Mouse (Mus musculus): ENCODE results near the gene Rsl24d1. TPM values are rescaled to one million over a fixed set of nuclear protein-coding genes. Genes with fewer than 3 reads are reported as not detected.
"Not testable (repeated sequence)": the region's sequence is repeated elsewhere in the genome, so short reads cannot be mapped to it uniquely, and the experiment has no call there.

The Rsl24d1 gene
- polyA plus RNA-seq, 1 experiment from 2014 or later, result 98.4 TPM

GRCm38 (mm10) chr9:73103880-73104198 is 9.4 kb upstream of the Rsl24d1 start:
- Histone ChIP-seq H3K4me1 (peaks cover 8% of the 10 kb centered on the region), H3K4me3 (peak overlapping the region; percentile 47), H3K36me3 (no peaks in the 10 kb centered on the region), H3K9ac (0 out of 2 replicates have a peak overlapping the region, but pooled peaks have one; percentile 48), H3K27ac (no peak overlapping the region), H3K27me3 (peaks cover 19% of the 10 kb centered on the region), H3K4me2 (peak overlapping the region; percentile 93), H3K9me3 (no peaks in the 10 kb centered on the region)
- 21% methylated on average over 5 of the region's 5 CpGs for WGBS
- ATAC-seq (ENCODE audit: borderline replicate concordance, extremely low read depth, low FRiP score, low TSS enrichment), result peak; percentile 47; the same call in 1 of the 2 replicates

GRCm38 (mm10) chr9:73105141-73105540 is 8.1 kb upstream of the Rsl24d1 start:
- H3K4me1 ChIP-seq, result peaks cover 8% of the 10 kb centered on the region
- 72% methylated on average over 1 of the region's 1 CpGs for whole genome bisulfite sequencing
- ATAC-seq (ENCODE audit: borderline replicate concordance, extremely low read depth, low FRiP score, low TSS enrichment), result no peak
- no peak overlapping the region for H3K27ac ChIP-seq
- H3K36me3 ChIP-seq, result no peaks in the 10 kb centered on the region
- H3K9me3 ChIP-seq, result no peaks in the 10 kb centered on the region
- peaks cover 19% of the 10 kb centered on the region for H3K27me3 ChIP-seq
- no peak overlapping the region for H3K4me2 ChIP-seq
- H3K4me3 ChIP-seq, result no peak overlapping the region
- H3K9ac ChIP-seq, result no peak overlapping the region

GRCm38 (mm10) chr9:73105771-73106170 is 7.5 kb upstream of the Rsl24d1 start:
- Histone ChIP-seq H3K4me1 (peaks cover 8% of the 10 kb centered on the region), H3K9me3 (no peaks in the 10 kb centered on the region), H3K36me3 (no peaks in the 10 kb centered on the region), H3K4me2 (no peak overlapping the region), H3K4me3 (no peak overlapping the region), H3K9ac (no peak overlapping the region), H3K27ac (no peak overlapping the region), H3K27me3 (peaks cover 19% of the 10 kb centered on the region)
- ATAC-seq (ENCODE audit: borderline replicate concordance, extremely low read depth, low FRiP score, low TSS enrichment), result no peak

GRCm38 (mm10) chr9:73116704-73117103 is 3.5 kb downstream of the Rsl24d1 start:
- H3K9me3 ChIP-seq; H3K9ac ChIP-seq; H3K27ac ChIP-seq; H3K27me3 ChIP-seq; ATAC-seq (ENCODE audit: borderline replicate concordance, extremely low read depth, low FRiP score, low TSS enrichment); H3K4me3 ChIP-seq; H3K4me1 ChIP-seq; H3K4me2 ChIP-seq: not testable (repeated sequence)
- H3K36me3 ChIP-seq, result peaks cover 46% of the 10 kb centered on the region
- 86% methylated on average over 5 of the region's 6 CpGs for WGBS

GRCm38 (mm10) chr9:73118012-73118411 is 4.8 kb downstream of the Rsl24d1 start:
- Histone ChIP-seq H3K27ac (no peak overlapping the region), H3K27me3 (no peaks in the 10 kb centered on the region), H3K4me2 (no peak overlapping the region), H3K9me3 (no peaks in the 10 kb centered on the region), H3K9ac (no peak overlapping the region), H3K36me3 (peaks cover 52% of the 10 kb centered on the region), H3K4me3 (no peak overlapping the region), H3K4me1 (peaks cover 7% of the 10 kb centered on the region)
- no peak for ATAC-seq (ENCODE audit: borderline replicate concordance, extremely low read depth, low FRiP score, low TSS enrichment)
- WGBS, result 80% methylated on average over 4 of the region's 4 CpGs

GRCm38 (mm10) chr9:73121735-73122134 is 8.5 kb downstream of the Rsl24d1 start:
- no peak overlapping the region for H3K9ac ChIP-seq
- H3K36me3 ChIP-seq, result peaks cover 76% of the 10 kb centered on the region
- H3K4me1 ChIP-seq, result no peaks in the 10 kb centered on the region
- H3K4me2 ChIP-seq, result no peak overlapping the region
- WGBS, result 75% methylated on average over 8 of the region's 8 CpGs
- no peak overlapping the region for H3K4me3 ChIP-seq
- H3K9me3 ChIP-seq, result no peaks in the 10 kb centered on the region
- H3K27ac ChIP-seq, result no peak overlapping the region
- no peak for ATAC-seq (ENCODE audit: borderline replicate concordance, extremely low read depth, low FRiP score, low TSS enrichment)
- no peaks in the 10 kb centered on the region for H3K27me3 ChIP-seq

- H3K4me2 ChIP-seq, result no peak overlapping the region
- H3K9me3 ChIP-seq, result no peaks in the 10 kb centered on the region
- no peak for ATAC-seq (ENCODE audit: borderline replicate concordance, extremely low read depth, low FRiP score, low TSS enrichment)
- no peaks in the 10 kb centered on the region for H3K4me1 ChIP-seq
- H3K36me3 ChIP-seq, result peaks cover 78% of the 10 kb centered on the region
- H3K9ac ChIP-seq, result no peak overlapping the region
- no peak overlapping the region for H3K27ac ChIP-seq
- no peaks in the 10 kb centered on the region for H3K27me3 ChIP-seq
- 88% methylated on average over 8 of the region's 8 CpGs for WGBS
- no peak overlapping the region for H3K4me3 ChIP-seq
Measured at GRCm38 (mm10) chr9:73125043-73125570, 11.9 kb downstream of the Rsl24d1 start.

GRCm38 (mm10) chr9:73127457-73127856 is 14.2 kb downstream of the Rsl24d1 start:
- Histone ChIP-seq H3K4me2 (no peak overlapping the region), H3K9ac (no peak overlapping the region), H3K27me3 (no peaks in the 10 kb centered on the region), H3K36me3 (peaks cover 55% of the 10 kb centered on the region), H3K4me3 (no peak overlapping the region), H3K9me3 (no peaks in the 10 kb centered on the region), H3K4me1 (no peaks in the 10 kb centered on the region), H3K27ac (no peak overlapping the region)
- WGBS, result 72% methylated on average over 2 of the region's 2 CpGs
- no peak for ATAC-seq (ENCODE audit: borderline replicate concordance, extremely low read depth, low FRiP score, low TSS enrichment)

- ATAC-seq (ENCODE audit: borderline replicate concordance, extremely low read depth, low FRiP score, low TSS enrichment), result no peak
- no peaks in the 10 kb centered on the region for H3K4me1 ChIP-seq
- H3K9ac ChIP-seq, result no peak overlapping the region
- no peak overlapping the region for H3K4me2 ChIP-seq
- WGBS, result 73% methylated on average over 8 of the region's 8 CpGs
- H3K27me3 ChIP-seq, result no peaks in the 10 kb centered on the region
- no peak overlapping the region for H3K27ac ChIP-seq
- no peak overlapping the region for H3K4me3 ChIP-seq
- H3K36me3 ChIP-seq, result peaks cover 41% of the 10 kb centered on the region
- H3K9me3 ChIP-seq, result no peaks in the 10 kb centered on the region
Measured at GRCm38 (mm10) chr9:73129875-73130274, 16.6 kb downstream of the Rsl24d1 start.

GRCm38 (mm10) chr9:73130529-73130928 is 17.3 kb downstream of the Rsl24d1 start:
- H3K27me3 ChIP-seq, result no peaks in the 10 kb centered on the region
- H3K4me2 ChIP-seq, result no peak overlapping the region
- WGBS, result 61% methylated on average over 4 of the region's 4 CpGs
- H3K36me3 ChIP-seq, result peaks cover 34% of the 10 kb centered on the region
- H3K9me3 ChIP-seq, result no peaks in the 10 kb centered on the region
- no peak for ATAC-seq (ENCODE audit: borderline replicate concordance, extremely low read depth, low FRiP score, low TSS enrichment)
- no peak overlapping the region for H3K27ac ChIP-seq
- H3K4me1 ChIP-seq, result no peaks in the 10 kb centered on the region
- H3K9ac ChIP-seq, result no peak overlapping the region
- H3K4me3 ChIP-seq, result no peak overlapping the region

- Histone ChIP-seq H3K4me2 (no peak overlapping the region), H3K27ac (no peak overlapping the region), H3K4me1 (no peaks in the 10 kb centered on the region), H3K27me3 (no peaks in the 10 kb centered on the region), H3K9me3 (no peaks in the 10 kb centered on the region), H3K9ac (no peak overlapping the region), H3K4me3 (no peak overlapping the region), H3K36me3 (no peaks in the 10 kb centered on the region)
- WGBS, result 48% methylated on average over 11 of the region's 11 CpGs
- ATAC-seq (ENCODE audit: borderline replicate concordance, extremely low read depth, low FRiP score, low TSS enrichment), result no peak
Measured at GRCm38 (mm10) chr9:73137341-73137886, 24.2 kb downstream of the Rsl24d1 start.

GRCm38 (mm10) chr9:73154347-73154746 is 41.1 kb downstream of the Rsl24d1 start:
- ATAC-seq (ENCODE audit: borderline replicate concordance, extremely low read depth, low FRiP score, low TSS enrichment), result no peak

GRCm38 (mm10) chr9:73157968-73158367 is 44.7 kb downstream of the Rsl24d1 start:
- Histone ChIP-seq H3K27me3 (no peaks in the 10 kb centered on the region), H3K27ac (no peak overlapping the region), H3K4me1 (no peaks in the 10 kb centered on the region), H3K9ac (no peak overlapping the region), H3K36me3 (no peaks in the 10 kb centered on the region), H3K9me3 (no peaks in the 10 kb centered on the region), H3K4me2 (no peak overlapping the region), H3K4me3 (no peak overlapping the region)
- 84% methylated on average over 4 of the region's 4 CpGs for WGBS
- ATAC-seq (ENCODE audit: borderline replicate concordance, extremely low read depth, low FRiP score, low TSS enrichment), result no peak

More at GRCm38 (mm10) chr9:73154347-73154746, 41.1 kb downstream of the Rsl24d1 start:
- H3K9me3 ChIP-seq, result no peaks in the 10 kb centered on the region
- no peak overlapping the region for H3K27ac ChIP-seq
- no peaks in the 10 kb centered on the region for H3K27me3 ChIP-seq
- no peaks in the 10 kb centered on the region for H3K36me3 ChIP-seq
- H3K4me1 ChIP-seq, result no peaks in the 10 kb centered on the region
- 51% methylated on average over 9 of the region's 9 CpGs for WGBS
- no peak overlapping the region for H3K9ac ChIP-seq
- H3K4me3 ChIP-seq, result no peak overlapping the region
- H3K4me2 ChIP-seq, result no peak overlapping the region

Measured in lung, embryonic 15.5 days (tissue).